Mouse (Mus musculus) cortical plate, adult 2 months (tissue): ENCODE measurements at regions not wholly inside any gene's neighbourhood (a gene's known extent, or its start where the extent isn't known, plus 50 kb on each side); places are given as distances from the start of the nearest gene placed in this dataset.

Experiments
- H3K27ac ChIP-seq: fragments of 200-500 bp; 2 replicates; pipeline ENCODE4 v1.5.1; 2012; ENCODE audit warnings: low read length, control low read depth, inconsistent platforms; ENCODE audit not compliant: insufficient read depth
- H3K4me1 ChIP-seq: fragments of 200-500 bp; 2 replicates; pipeline ENCODE4 v1.6.1; 2011; ENCODE audit warnings: low read length; ENCODE audit not compliant: control insufficient read depth, insufficient read depth
- H3K4me3 ChIP-seq: fragments of 200-500 bp; 2 replicates; pipeline ENCODE4 v1.5.1; 2011; ENCODE audit warnings: mild to moderate bottlenecking, low read length, control low read depth; ENCODE audit not compliant: insufficient read depth
- CTCF ChIP-seq: fragments of 200-500 bp; IDR thresholded peaks from 2 replicates; pipeline ENCODE4 v1.5.1; 2011; ENCODE audit warnings: mild to moderate bottlenecking, control low read depth, low read length; ENCODE audit not compliant: insufficient read depth; ENCODE audit errors: extremely low read depth
- POLR2A ChIP-seq: fragments of 200-500 bp; IDR thresholded peaks from 2 replicates; pipeline ENCODE4 v1.6.1; 2011; ENCODE audit warnings: mild to moderate bottlenecking, low read length, control low read depth; ENCODE audit not compliant: insufficient read depth; ENCODE audit errors: extremely low read depth

DNA sequence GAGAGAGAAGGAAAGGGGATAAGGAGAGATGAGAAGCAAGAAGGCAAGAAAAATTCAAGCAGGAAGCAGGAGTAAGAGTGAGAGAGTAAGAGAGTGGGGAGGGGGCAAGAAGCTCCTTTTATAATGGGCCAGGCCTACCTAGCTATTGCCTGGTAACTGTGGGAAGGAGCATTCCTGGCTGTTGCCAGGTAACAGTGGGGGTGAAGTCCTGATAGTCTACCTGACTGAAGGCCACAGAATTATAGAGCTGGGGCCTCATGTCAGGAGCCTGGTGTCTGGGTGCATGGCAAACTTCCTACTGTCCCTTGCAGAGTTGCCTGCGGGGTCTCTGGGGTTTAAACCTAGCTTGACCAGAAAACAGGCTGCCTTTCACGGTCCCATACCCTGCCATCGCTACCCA is 107.0 kb upstream of the Prep start:
- H3K4me1 ChIP-seq: no peaks in the 10 kb centered on the region
- H3K4me3 ChIP-seq: no peak overlapping the region
- no peak overlapping the region for H3K27ac ChIP-seq
- no peak for TF ChIP-seq CTCF
- TF ChIP-seq POLR2A: no peak

DNA sequence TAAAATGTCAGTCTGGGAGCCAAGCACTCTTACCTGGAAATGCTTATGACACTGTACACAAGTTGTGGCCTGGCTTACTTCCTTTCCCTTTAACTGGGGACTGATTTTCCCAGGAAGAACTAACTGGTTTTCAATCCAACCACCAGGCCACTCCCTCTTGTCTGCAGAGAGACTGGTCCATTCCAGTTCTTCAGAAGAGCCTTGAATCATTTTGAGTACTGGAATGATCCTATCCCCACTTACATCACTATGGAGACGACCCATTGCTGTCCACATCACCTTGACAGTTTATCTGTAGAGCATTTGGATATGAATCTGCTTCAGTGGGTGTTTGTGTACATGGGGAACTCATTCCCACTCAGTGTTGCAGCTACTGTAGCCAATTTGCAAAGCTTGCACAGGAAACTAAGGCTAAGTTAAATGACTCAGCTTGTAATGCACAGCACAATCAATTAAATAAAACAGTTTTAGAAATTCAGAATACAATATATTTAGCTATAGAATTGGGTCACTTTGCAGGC is 121.7 kb upstream of the Prep start:
- no peaks in the 10 kb centered on the region for H3K4me1 ChIP-seq
- TF ChIP-seq CTCF: no peak
- TF ChIP-seq POLR2A: no peak
- H3K4me3 ChIP-seq: no peak overlapping the region
- no peak overlapping the region for H3K27ac ChIP-seq

DNA sequence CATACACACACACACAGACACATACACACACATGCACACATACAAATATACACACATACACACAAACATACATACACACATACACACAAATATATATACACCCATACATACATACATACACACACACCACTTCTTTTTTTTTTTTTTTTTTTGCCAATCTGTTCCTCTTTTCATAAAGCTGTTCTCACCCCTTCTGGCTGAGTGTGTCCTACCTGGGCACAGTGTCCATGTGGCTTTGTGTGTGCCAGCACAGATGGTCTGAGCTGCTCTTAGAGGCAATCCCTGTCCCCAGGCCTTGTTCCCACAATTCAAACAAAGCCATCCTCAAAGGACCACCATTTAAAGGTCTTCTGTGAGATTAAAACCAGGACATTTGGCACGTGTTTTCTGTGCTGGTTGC is 127.6 kb upstream of the Prep start:
- Histone ChIP-seq H3K27ac (no peak overlapping the region), H3K4me3 (no peak overlapping the region), H3K4me1 (no peaks in the 10 kb centered on the region)
- TF ChIP-seq POLR2A: no peak
- no peak for TF ChIP-seq CTCF

DNA sequence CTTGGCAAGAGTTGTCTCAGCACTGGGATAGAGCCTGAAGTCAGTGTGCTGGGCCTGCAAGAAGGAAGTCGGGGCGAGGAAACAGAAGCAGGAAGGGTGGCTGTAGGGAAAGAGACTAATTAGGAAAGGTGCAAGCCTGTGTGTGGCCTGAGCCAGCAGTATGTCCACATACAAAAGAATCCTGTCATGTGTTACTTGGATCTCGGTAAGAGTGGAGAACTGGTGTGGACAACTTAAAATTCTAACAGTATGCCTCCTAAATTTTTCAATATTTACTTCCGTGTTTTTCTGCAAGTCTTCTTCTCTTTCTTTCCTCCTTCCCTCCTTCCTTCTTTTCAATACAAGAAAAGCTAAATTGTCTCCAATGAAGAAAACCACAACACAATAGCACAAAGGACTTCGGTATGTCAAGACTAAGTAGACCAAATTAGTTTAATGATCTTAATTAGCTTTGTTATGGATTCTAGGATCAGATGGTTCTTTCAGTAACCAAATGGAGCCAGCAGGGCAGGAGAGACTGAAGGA is 130.0 kb upstream of the Prep start:
- H3K4me3 ChIP-seq: no peak overlapping the region
- H3K27ac ChIP-seq: no peak overlapping the region
- TF ChIP-seq POLR2A (no peak), CTCF (no peak)
- H3K4me1 ChIP-seq: no peaks in the 10 kb centered on the region

DNA sequence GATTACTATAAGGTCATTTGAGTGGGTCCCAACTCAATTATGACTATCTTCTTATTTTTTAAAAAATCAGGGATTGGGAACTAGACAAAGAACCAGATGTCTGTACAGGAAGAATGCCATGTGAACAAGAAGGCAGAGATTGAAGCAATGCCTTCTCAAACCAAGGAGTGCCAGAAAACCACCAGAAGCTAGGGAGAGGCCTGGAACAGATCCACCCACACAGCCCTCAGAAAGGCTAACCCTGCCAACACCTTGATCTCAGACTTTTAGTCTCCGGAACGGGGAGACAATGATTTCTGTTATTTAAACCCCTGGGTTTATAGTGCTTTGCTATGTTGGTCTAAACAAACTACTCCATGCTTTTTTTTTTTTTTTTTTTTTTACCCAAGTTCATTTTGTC is 136.2 kb upstream of the Prep start:
- TF ChIP-seq CTCF (no peak), POLR2A (no peak)
- H3K27ac ChIP-seq: no peak overlapping the region
- H3K4me3 ChIP-seq: no peak overlapping the region

DNA sequence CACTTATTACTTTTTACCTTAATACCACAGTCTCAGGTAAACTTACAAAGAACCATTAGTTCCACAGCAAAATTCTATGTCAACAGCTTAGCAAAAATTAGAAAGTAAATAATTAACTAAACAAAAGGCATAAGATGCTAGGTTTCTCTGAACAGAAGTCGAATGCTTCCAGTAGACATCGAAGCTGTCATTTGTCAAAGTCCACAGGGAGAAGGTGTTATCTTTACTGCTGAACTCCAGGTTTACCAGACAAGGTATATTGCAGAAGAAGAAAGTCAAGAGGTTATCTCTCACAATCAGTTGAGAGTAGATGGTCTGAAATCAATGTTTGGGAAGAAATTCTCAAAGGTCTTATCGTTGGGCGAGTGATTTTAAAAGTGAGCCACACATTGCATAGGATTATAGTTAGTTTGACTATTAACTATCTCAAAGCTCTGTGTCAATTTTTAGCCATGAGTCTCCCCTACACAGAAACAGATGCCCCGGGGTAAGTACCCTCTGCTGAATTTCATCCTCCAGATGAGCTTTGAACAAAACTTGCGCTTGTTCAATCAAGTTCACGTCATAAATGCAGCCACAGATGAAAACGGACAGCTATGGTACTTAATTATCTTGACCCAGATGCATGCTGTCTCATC is 153.1 kb upstream of the Prep start:
- no peak overlapping the region for H3K27ac ChIP-seq
- H3K4me3 ChIP-seq: no peak overlapping the region
- no peaks in the 10 kb centered on the region for H3K4me1 ChIP-seq
- TF ChIP-seq POLR2A: no peak
- no peak for TF ChIP-seq CTCF

More for the DNA sequence above, 136.2 kb upstream of the Prep start:
- H3K4me1 ChIP-seq: no peaks in the 10 kb centered on the region

DNA sequence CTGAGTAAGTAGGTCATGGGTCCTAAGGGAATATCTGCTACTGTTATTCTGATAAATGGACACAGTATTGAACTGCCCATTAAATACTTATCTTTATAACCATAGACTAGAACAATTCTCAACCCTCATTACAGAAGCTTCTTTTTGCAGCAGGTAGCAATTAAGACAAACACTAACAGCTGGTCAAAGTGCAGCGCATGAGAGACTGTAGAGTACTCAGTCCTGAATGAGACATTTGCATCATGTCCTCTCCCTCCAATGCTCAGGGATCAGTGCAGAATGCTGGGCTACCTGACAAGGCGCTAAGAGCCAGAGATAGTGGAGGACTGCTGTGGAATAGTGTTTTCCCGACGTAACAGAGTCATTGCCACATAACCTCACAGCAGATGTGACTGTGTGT is 162.5 kb upstream of the Prep start:
- no peak overlapping the region for H3K27ac ChIP-seq
- no peak overlapping the region for H3K4me3 ChIP-seq
- no peaks in the 10 kb centered on the region for H3K4me1 ChIP-seq
- TF ChIP-seq POLR2A: no peak
- no peak for TF ChIP-seq CTCF

DNA sequence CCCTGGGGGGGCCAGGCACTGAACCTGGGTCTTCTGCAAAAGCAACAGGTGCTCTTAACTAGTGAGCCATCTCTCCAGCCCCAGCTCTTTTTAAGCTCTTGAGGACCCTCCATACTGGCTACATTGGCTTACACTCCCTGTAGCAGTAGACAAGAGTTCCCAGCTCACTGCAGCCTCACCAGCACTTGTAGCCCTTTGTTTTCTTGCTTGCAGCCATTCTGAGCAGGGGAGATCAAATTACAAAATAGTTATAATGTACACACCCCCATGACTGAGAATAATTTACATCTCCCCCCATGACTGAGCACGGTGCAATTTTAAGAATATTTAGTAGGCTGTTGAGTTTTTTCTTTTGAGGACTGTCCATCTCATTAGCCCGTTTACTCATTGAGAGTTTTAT is 165.8 kb upstream of the Prep start:
- no peak for TF ChIP-seq CTCF
- no peak for TF ChIP-seq POLR2A
- Histone ChIP-seq H3K4me3 (no peak overlapping the region), H3K4me1 (no peaks in the 10 kb centered on the region), H3K27ac (no peak overlapping the region)

DNA sequence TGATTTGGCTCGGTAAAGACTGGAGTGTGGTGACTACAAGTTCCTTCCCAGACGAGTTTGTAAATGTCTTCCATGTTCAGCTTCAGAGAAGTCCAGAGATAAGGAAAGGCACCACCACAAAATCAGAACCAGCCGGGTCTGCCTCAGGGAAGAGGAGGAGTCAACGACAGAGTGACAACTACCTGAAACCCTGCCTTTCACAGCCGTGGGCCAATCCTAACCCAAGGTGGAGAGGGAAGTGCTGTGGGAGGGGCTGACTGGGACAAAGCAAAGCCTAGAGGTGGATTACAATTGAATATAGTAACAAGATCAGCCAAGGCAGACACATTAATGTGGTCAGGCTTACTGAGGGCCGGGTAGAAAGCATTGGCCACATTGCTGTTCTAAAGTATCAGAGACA is 174.9 kb upstream of the Prep start:
- no peak overlapping the region for H3K27ac ChIP-seq
- no peaks in the 10 kb centered on the region for H3K4me1 ChIP-seq
- TF ChIP-seq POLR2A (no peak), CTCF (no peak)
- H3K4me3 ChIP-seq: no peak overlapping the region

DNA sequence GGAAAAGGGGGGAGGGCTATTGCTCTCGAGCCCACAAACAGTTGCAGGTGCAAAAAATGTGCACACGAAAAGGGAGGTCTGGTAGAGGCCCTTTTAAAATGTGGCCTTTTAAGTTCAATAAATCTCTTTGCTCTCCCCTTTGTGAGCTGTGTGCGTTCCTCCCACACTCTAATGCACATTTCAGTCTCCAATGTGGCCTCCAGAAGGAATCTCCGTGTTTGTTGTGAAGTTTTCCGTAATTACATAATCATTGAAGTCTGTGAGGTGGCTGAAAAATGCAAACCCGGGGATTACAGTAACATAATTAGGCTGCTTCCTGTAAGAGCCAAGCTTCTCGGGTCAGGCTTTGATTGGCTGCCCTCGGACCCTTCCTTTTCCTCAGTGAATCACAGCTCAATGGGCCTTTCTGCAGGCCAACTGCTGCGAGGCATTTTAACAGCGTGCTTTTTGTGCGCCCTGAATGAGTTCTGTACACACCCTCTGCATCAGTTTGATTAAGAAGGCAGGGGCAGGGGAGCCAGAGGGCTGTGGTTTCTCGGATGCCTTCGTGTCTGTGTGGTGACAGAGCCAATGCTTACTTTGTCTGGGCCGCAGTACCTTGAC is 179.8 kb upstream of the Prep start:
- Histone ChIP-seq H3K27ac (no peak overlapping the region), H3K4me1 (no peaks in the 10 kb centered on the region), H3K4me3 (no peak overlapping the region)
- no peak for TF ChIP-seq POLR2A
- TF ChIP-seq CTCF: no peak
